Mouse (Mus musculus) bone marrow, adult 2 months (tissue): ENCODE measurements around the gene Rpap1.

ENCODE experiments used
- CTCF ChIP-seq: fragments of 200-500 bp; IDR thresholded peaks from 2 replicates; pipeline ENCODE4 v1.5.1; 2011; ENCODE audit warnings: low read length, control low read depth; ENCODE audit not compliant: control insufficient read depth, insufficient read depth
- POLR2A ChIP-seq: fragments of 200-500 bp; IDR thresholded peaks from 2 replicates; pipeline ENCODE4 v1.6.1; 2011; ENCODE audit warnings: low read depth, mild to moderate bottlenecking, control low read depth, low read length, borderline replicate concordance; ENCODE audit not compliant: control insufficient read depth

- no peak for TF ChIP-seq CTCF
- no peak for TF ChIP-seq POLR2A
These were observed 12.0 kb upstream of the Rpap1 start for GRCm38 (mm10) chr2:119799181-119799960.
